Mouse (Mus musculus) liver, embryonic 14.5 days (tissue): ENCODE measurements around the gene Ube4b.

ENCODE experiments used
- CTCF ChIP-seq: IDR thresholded peaks from 2 replicates; pipeline ENCODE4 v1.5.1; 2016; ENCODE audit warnings: antibody characterized with exemption, low read depth, control low read depth
- EP300 ChIP-seq: IDR thresholded peaks from 2 replicates; pipeline ENCODE4 v1.6.1; 2016; ENCODE audit warnings: antibody characterized with exemption, low read depth

DNA sequence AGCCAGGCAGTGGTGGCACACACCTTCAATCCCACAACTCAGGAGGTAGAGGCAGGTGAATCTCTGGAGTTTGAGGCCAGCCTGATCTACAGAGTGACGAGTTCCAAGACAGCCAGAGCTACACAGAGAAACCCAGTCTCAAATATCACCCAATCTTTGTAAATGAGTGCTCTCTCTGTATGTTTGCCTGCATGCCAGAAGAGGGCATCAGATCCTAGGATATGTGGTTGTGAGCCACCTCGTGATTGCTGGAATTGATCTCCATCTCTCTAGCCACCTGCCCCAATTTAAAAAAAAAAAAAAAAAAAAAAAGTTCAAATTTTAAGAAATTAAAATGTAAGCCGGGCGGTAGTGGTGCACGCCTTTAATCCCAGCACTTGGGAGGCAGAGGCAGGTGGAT, 77.6 kb downstream of the Ube4b start:
- TF ChIP-seq CTCF = no peak; the same call in 1 of the 2 replicates
- no peak for TF ChIP-seq EP300
